Mouse (Mus musculus) frontal cortex, postnatal 14 days (tissue): ENCODE measurements around the gene Vmn2r92.
"Not testable (repeated sequence)": the region's sequence is repeated elsewhere in the genome, so short reads cannot be mapped to it uniquely, and the experiment has no call there.

Source experiments
- DNase-seq, 2 experiments: peaks; one replicate each; pipeline ENCODE4 v3.0.0; 2022; ENCODE audit warnings: low spot score in 2 of 2

Gene Vmn2r92

GRCm38 (mm10) chr17:18151587-18151986 is at the start of gene Vmn2r92:
Vmn2r92 (plus strand) TSS chr17:18151887.
- not testable (repeated sequence) for DNase-seq

DNA sequence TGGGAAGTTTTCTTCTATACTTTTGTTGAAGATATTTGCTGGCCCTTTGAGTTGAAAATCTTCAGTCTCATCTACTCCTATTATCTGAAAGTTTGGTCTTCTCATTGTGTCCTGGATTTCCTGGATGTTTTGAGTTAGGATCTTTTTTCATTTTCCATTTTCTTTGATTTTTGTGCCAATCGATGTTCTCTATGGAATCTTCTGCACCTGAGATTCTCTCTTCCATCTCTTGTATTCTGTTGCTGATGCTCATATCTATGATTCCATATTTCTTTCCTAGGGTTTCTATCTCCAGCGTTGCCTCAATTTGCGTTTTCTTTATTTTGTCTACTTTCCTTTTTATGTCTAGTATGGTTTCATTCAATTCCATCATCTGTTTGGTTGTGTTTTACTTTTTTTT is 49.4 kb upstream of the Vmn2r92 start:
- not testable (repeated sequence) for DNase-seq

DNA sequence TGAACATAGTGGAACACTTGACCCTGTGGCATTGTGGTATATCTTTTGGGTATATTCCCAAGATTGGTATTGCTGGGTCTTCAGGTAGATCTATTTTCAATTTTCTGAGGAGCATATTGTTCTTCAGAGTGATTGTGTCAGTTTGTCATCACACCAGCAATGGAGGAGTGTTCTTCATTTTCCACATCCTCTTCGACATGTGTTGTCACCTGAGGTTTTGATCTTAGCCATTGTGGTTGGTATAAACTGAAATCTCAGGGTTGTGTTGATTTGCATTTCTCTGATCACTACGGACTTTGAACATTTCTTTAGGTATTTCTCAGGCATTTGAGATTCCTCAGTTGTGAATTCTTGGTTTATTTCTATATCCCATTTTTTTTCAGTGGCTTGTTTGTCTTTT is 9.5 kb downstream of the Vmn2r92 start:
- not testable (repeated sequence) for DNase-seq

DNA sequence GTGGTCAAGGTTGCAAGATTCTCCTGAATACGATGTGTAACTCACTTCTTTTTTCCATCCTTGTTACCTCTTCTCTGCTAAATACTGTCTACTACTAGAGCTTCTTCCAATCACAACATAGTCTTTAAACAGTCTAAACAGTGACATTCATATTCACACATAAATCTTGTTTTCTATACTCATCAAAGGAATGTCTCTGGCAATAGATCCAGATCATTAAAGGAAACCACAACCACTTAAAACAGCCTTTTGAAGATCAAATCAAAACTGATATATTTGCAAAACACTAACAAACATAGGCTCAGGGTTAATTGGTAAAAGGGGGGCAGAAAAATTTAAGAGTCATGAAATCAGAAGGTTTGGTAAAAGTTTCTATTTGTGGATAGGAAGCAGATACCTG is 38.0 kb downstream of the Vmn2r92 start:
- no peak for DNase-seq

DNA sequence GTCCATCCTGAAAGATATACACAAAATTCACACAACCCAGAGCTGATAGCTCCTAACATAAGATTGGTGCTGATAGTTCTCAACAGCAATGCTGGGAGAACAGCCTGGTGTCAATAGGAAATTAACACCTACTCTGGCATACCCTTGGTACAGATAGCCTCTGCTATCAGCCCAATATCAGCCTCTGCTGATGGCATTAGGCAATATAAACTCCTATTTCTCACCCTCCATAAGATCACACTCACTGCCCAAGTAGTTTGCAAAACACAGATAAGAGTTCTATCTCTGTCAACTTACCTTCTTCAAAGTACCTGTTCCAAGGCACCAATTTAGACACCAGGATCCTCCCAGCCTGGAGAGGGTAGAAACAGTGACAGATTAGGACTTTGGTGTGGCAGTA is 69.6 kb downstream of the Vmn2r92 start:
- DNase-seq, result no peak

DNA sequence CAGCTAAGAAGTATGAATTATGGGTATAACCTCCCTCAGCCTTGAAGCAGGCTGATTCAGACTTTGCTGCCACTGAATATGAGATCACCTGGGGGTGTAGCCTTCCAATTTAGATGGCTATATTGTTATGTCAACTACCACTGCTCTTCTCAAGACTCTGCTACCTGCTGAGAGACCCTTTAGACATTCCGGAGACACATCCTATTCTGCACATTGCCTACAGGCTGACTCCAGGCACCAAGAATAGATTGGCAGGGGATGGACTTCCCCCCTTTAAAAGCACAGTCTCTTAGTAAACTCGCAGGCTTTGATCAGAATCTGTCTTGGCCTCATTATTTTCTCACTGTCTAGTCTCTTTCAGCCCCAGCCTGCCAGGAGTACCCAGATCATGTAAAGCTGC is 80.3 kb downstream of the Vmn2r92 start:
- no peak for DNase-seq

- DNase-seq, result no peak
Measured at GRCm38 (mm10) chr17:18236931-18237330, 85.2 kb downstream of the Vmn2r92 start.
